Mouse (Mus musculus) stomach, embryonic 14.5 days (tissue): ENCODE data around the gene Capzb. TPM values are rescaled to one million over a fixed set of nuclear protein-coding genes. Genes with fewer than 3 reads are reported as not detected.

Experiments used
- ATAC-seq: fragments of 200-750 bp; cut with Nextera tagmentation; 2 replicates; pipeline ENCODE4 v1.8.0; 2017; ENCODE audit warnings: low read depth, moderate TSS enrichment; ENCODE audit not compliant: insufficient number of reproducible peaks, insufficient read depth, low FRiP score
- H3K27ac ChIP-seq: fragments of 300-500 bp; sonication (generic); 2 replicates; pipeline ENCODE4 v1.5.1; 2014; ENCODE audit warnings: mild to moderate bottlenecking, low read length, moderate library complexity, mixed read lengths
- H3K27me3 ChIP-seq: fragments of 300-500 bp; sonication (generic); 2 replicates; pipeline ENCODE4 v1.6.1; 2014; ENCODE audit warnings: low read length, control low read depth, mixed read lengths; ENCODE audit not compliant: control insufficient read depth, insufficient read depth
- H3K36me3 ChIP-seq: fragments of 300-500 bp; sonication (generic); 2 replicates; pipeline ENCODE4 v1.6.1; 2014; ENCODE audit warnings: mild to moderate bottlenecking, control low read depth, low read length, moderate library complexity, mixed read lengths; ENCODE audit not compliant: control insufficient read depth, insufficient read depth
- H3K4me1 ChIP-seq: fragments of 300-500 bp; sonication (generic); 2 replicates; pipeline ENCODE4 v1.6.1; 2014; ENCODE audit warnings: low read length, control low read depth, mixed read lengths; ENCODE audit not compliant: control insufficient read depth, insufficient read depth
- H3K4me2 ChIP-seq: fragments of 300-500 bp; sonication (generic); replicated peaks from 2 replicates; pipeline ENCODE4 v1.6.1; 2014; ENCODE audit warnings: low read depth, low read length, control low read depth
- H3K4me3 ChIP-seq: fragments of 300-500 bp; sonication (generic); 2 replicates; pipeline ENCODE4 v1.5.1; 2014; ENCODE audit warnings: low read depth, low read length, control low read depth
- H3K9ac ChIP-seq: fragments of 300-500 bp; sonication (generic); replicated peaks from 2 replicates; pipeline ENCODE4 v1.6.1; 2014; ENCODE audit warnings: low read depth, mild to moderate bottlenecking, control low read depth, low read length, moderate library complexity, mixed read lengths
- H3K9me3 ChIP-seq: fragments of 300-500 bp; sonication (generic); 2 replicates; pipeline ENCODE4 v1.6.1; 2016; ENCODE audit warnings: low read depth, low read length, control low read depth; ENCODE audit not compliant: control insufficient read depth
- WGBS: fragments of 180-500 bp; shearing (Covaris S2); extraction: QIAGEN DNeasy Blood & Tissue Kit; methylation state at CpG from one replicate; pipeline ENCODE4 v1.1.7; 2014; 5-methylcytosine and 5-hydroxymethylcytosine counted together
- polyA plus RNA-seq: library from polyadenylated mRNA; unstranded; fragments of >200 nt; fragmentation: Nextera tagmentation; extraction: Ambion mirVana; gene quantifications from 2 replicates; pipeline ENCODE4 v1.2.1, GENCODE M21; 2014

Gene Capzb
- polyA plus RNA-seq, 1 experiment from 2014 or later, result 280 TPM

- 71% methylated on average over 6 of the region's 6 CpGs for WGBS
- no peaks in the 10 kb centered on the region for H3K27me3 ChIP-seq
- peaks cover 34% of the 10 kb centered on the region for H3K36me3 ChIP-seq
- ATAC-seq, result no peak
- no peak overlapping the region for H3K4me3 ChIP-seq
- H3K27ac ChIP-seq, result peak overlapping the region; percentile 82
- peaks cover 9% of the 10 kb centered on the region; the same call in 1 of the 2 replicates for H3K4me1 ChIP-seq
- H3K4me2 ChIP-seq, result 0 out of 2 replicates have a peak overlapping the region, but pooled peaks have one; percentile 12
- no peaks in the 10 kb centered on the region for H3K9me3 ChIP-seq
- H3K9ac ChIP-seq, result no peak overlapping the region
Measured at GRCm38 (mm10) chr4:139258621-139259301, 66.1 kb downstream of the Capzb start.

- WGBS, result 58% methylated on average over 11 of the region's 11 CpGs
- H3K27ac ChIP-seq, result peak overlapping the region; percentile 82
- no peaks in the 10 kb centered on the region for H3K9me3 ChIP-seq
- no peaks in the 10 kb centered on the region for H3K27me3 ChIP-seq
- peaks cover 9% of the 10 kb centered on the region; the same call in 1 of the 2 replicates for H3K4me1 ChIP-seq
- H3K36me3 ChIP-seq, result peaks cover 40% of the 10 kb centered on the region
- no peak overlapping the region for H3K9ac ChIP-seq
- no peak; the same call in 1 of the 2 replicates for ATAC-seq
- H3K4me3 ChIP-seq, result no peak overlapping the region
- H3K4me2 ChIP-seq, result no peak overlapping the region
Measured at GRCm38 (mm10) chr4:139259302-139259871, 66.7 kb downstream of the Capzb start.

- H3K4me3 ChIP-seq, result no peak overlapping the region
- H3K27me3 ChIP-seq, result no peaks in the 10 kb centered on the region
- no peak overlapping the region for H3K9ac ChIP-seq
- no peak for ATAC-seq
- H3K9me3 ChIP-seq, result no peaks in the 10 kb centered on the region
- peaks cover 41% of the 10 kb centered on the region for H3K36me3 ChIP-seq
- H3K27ac ChIP-seq, result no peak overlapping the region
- 90% methylated on average over 6 of the region's 6 CpGs for WGBS
- no peak overlapping the region for H3K4me2 ChIP-seq
- H3K4me1 ChIP-seq, result peaks cover 9% of the 10 kb centered on the region; the same call in 1 of the 2 replicates
Measured at GRCm38 (mm10) chr4:139262981-139263380, 70.3 kb downstream of the Capzb start.

GRCm38 (mm10) chr4:139265783-139266499, 73.2 kb downstream of the Capzb start:
- Histone ChIP-seq H3K9ac (no peak overlapping the region), H3K9me3 (no peaks in the 10 kb centered on the region), H3K27ac (no peak overlapping the region), H3K4me1 (no peaks in the 10 kb centered on the region), H3K36me3 (peaks cover 50% of the 10 kb centered on the region), H3K27me3 (no peaks in the 10 kb centered on the region), H3K4me2 (no peak overlapping the region), H3K4me3 (no peak overlapping the region)
- no peak for ATAC-seq
- WGBS, result 88% methylated on average over 13 of the region's 13 CpGs

- 83% methylated on average over 7 of the region's 7 CpGs for WGBS
- H3K36me3 ChIP-seq, result peaks cover 48% of the 10 kb centered on the region
- H3K4me1 ChIP-seq, result no peaks in the 10 kb centered on the region
- no peaks in the 10 kb centered on the region for H3K27me3 ChIP-seq
- H3K9me3 ChIP-seq, result no peaks in the 10 kb centered on the region
- H3K9ac ChIP-seq, result no peak overlapping the region
- no peak overlapping the region for H3K27ac ChIP-seq
- no peak overlapping the region for H3K4me3 ChIP-seq
- ATAC-seq, result no peak
- H3K4me2 ChIP-seq, result no peak overlapping the region
Measured at GRCm38 (mm10) chr4:139266500-139266865, 73.8 kb downstream of the Capzb start.

- 80% methylated on average over 3 of the region's 3 CpGs for WGBS
- no peaks in the 10 kb centered on the region for H3K27me3 ChIP-seq
- no peak overlapping the region for H3K4me2 ChIP-seq
- H3K36me3 ChIP-seq, result peaks cover 40% of the 10 kb centered on the region
- H3K9me3 ChIP-seq, result no peaks in the 10 kb centered on the region
- no peak for ATAC-seq
- H3K9ac ChIP-seq, result no peak overlapping the region
- no peak overlapping the region for H3K4me3 ChIP-seq
- H3K4me1 ChIP-seq, result no peaks in the 10 kb centered on the region
- no peak overlapping the region for H3K27ac ChIP-seq
Measured at GRCm38 (mm10) chr4:139267335-139267734, 74.6 kb downstream of the Capzb start.

GRCm38 (mm10) chr4:139268242-139268641, 75.5 kb downstream of the Capzb start:
- Histone ChIP-seq H3K9ac (no peak overlapping the region), H3K27ac (no peak overlapping the region), H3K27me3 (no peaks in the 10 kb centered on the region), H3K4me2 (no peak overlapping the region), H3K4me1 (no peaks in the 10 kb centered on the region), H3K4me3 (no peak overlapping the region), H3K36me3 (peaks cover 32% of the 10 kb centered on the region; the same call in 1 of the 2 replicates), H3K9me3 (no peaks in the 10 kb centered on the region)
- ATAC-seq, result no peak
- 97% methylated on average over 1 of the region's 1 CpGs for WGBS

- Histone ChIP-seq H3K9ac (no peak overlapping the region), H3K4me3 (no peak overlapping the region), H3K27ac (no peak overlapping the region), H3K27me3 (no peaks in the 10 kb centered on the region), H3K9me3 (no peaks in the 10 kb centered on the region), H3K4me2 (no peak overlapping the region), H3K36me3 (peaks cover 33% of the 10 kb centered on the region; the same call in 1 of the 2 replicates), H3K4me1 (no peaks in the 10 kb centered on the region)
- ATAC-seq, result no peak
- 92% methylated on average over 3 of the region's 3 CpGs for WGBS
Measured at GRCm38 (mm10) chr4:139270168-139270567, 77.5 kb downstream of the Capzb start.
